Mouse (Mus musculus): ENCODE results near the gene Rac1.

DNA sequence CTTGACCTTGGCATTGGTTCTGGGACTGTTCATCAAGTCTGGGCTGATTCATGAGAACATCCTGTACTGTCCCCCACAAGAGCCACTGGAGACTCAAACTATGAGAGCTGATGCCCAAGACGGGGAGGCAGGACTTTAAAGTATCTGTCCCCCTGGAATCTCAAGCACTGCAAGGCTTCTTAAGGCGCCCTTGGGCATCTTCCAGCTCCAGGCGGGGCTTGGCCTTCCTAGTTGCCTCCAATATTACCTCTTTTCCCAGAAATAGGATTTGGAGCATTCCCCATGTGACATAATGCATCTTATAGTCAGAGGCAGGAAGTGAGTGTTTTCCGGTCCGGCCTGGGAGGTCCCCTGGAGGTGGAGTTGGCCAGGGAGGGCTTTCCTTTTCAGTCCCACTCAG is 44.4 kb upstream of the Rac1 start:
- TF ChIP-seq POLR2A (IDR thresholded peaks at IDR 0.05; ENCODE audit: low read depth, low read length) (no peak), CTCF (IDR thresholded peaks at IDR 0.05; ENCODE audit: extremely low read depth, insufficient read length, insufficient replicate concordance, low read depth, low read length) (no peak)

All from small intestine, adult 2 months (tissue).